Mouse (Mus musculus): Measurements from ENCODE around the gene Gm20809. TPM values are rescaled to one million over a fixed set of nuclear protein-coding genes. Genes with fewer than 3 reads are reported as not detected.
"Not testable (repeated sequence)": the region's sequence is repeated elsewhere in the genome, so short reads cannot be mapped to it uniquely, and the experiment has no call there.

The Gm20809 gene
- total RNA-seq (2021): not detected
- long read RNA-seq: 0 reads

DNA sequence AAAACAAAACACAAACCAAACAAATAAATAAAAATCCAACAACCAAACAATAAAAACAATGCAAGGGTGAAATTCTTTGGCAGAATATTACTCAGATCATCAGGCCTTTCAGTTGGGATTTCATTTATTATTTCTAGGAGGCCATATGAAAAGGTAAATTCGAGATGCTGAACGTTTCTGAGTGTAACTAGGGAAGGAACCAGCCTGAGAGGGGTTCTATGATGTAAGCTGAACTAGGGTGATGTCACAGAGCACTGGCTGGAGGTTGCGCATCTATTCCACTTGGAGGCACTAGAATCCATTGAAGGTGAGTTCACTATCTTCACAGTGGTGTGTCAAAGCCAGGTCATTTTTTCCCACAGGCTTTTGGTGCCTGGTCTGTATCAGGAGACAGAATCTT lies at the start of gene Gm20809:
Gene Gm20809 (plus strand): TSS at position 301 of the 400 bp plus-strand sequence.
- not testable (repeated sequence) for DNase-seq (ENCODE audit: low spot score in 2 of 2)
